Mouse (Mus musculus): Measurements from ENCODE around the gene Arhgap5.

DNA sequence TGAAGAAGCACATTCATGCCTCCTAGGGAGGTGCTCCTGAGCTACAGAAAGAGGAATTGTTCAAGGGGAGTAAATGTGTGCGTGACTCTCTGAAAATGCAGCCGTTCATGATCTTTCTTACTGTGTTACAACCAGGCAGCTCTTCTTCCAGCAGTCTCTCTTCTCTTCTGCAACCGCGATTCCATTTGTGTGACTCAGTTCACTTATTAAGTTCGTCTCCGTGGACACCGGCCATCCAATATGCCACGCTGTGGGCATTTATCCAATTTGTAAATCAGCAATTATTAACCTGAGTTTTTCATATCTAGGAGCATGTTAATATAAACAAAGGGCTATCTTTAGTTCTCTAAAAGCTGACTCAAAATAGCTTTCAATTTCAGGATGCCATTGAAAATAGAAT, 25.2 kb upstream of the Arhgap5 start:
- TF ChIP-seq POLR2A (IDR thresholded peaks at IDR 0.05; ENCODE audit: low read depth, low read length) (no peak), CTCF (conservative IDR thresholded peaks at IDR 0.05; ENCODE audit: insufficient read depth, insufficient read length, low read depth, low read length) (no peak)

Data from kidney, adult 2 months (tissue).